ENCODE assay signal across 24 mouse cellular contexts in genomic region chr5:150370291-150370690, GRCm38 (mm10).
A peak's percentile ranks its signal among the peaks of the same experiment; 100 is the strongest.
DNase-seq lines count a peak whose midpoint lies in the region; ATAC-seq lines count a peak whose summit lies in the region.
"Had no signal": no experiment of that assay in that cellular context is flagged by ENCODE, and none has a peak within 500 bp of the region (broad histone marks: within the 10 kb centered on the region; RNA-seq: fewer than 3 reads in every experiment).

No protein-coding gene starts in this region.

- intact Hi-C loops in heart, postnatal 25 days (cut with DNase I): no loop called here

- H3K27me3 ChIP-seq in heart, embryonic 10.5 days (ENCODE audit: insufficient read depth, poor library complexity, severe bottlenecking): no peaks in the 10 kb centered on the region
- H3K27me3 ChIP-seq in heart, embryonic 12.5 days (replicated peaks): no peaks in the 10 kb centered on the region
- no peaks in the 10 kb centered on the region for H3K27me3 ChIP-seq in heart, embryonic 14.5 days (ENCODE audit: control insufficient read depth, insufficient read depth, low read length)
- H3K27me3 ChIP-seq in heart, embryonic 16.5 days (ENCODE audit: control insufficient read depth, insufficient read depth, low read length): no peaks in the 10 kb centered on the region
- H3K27me3 ChIP-seq: embryonic facial prominence, embryonic 13.5 days; embryonic facial prominence, embryonic 15.5 days; forebrain, embryonic 12.5 days had no signal

- no peaks in the 10 kb centered on the region for H3K9me3 ChIP-seq in heart, embryonic 10.5 days
- H3K9me3 ChIP-seq in heart, embryonic 12.5 days (replicated peaks): peaks cover 9% of the 10 kb centered on the region
- H3K9me3 ChIP-seq in heart, embryonic 14.5 days (ENCODE audit: control insufficient read depth, low read length): peaks cover 7% of the 10 kb centered on the region
- H3K9me3 ChIP-seq in heart, embryonic 16.5 days (replicated peaks; ENCODE audit: control insufficient read depth, low read length): peaks cover 8% of the 10 kb centered on the region
- H3K9me3 ChIP-seq: embryonic facial prominence, embryonic 15.5 days had no signal

- peaks cover 39% of the 10 kb centered on the region for H3K4me1 ChIP-seq in heart, embryonic 10.5 days
- peaks cover 30% of the 10 kb centered on the region for H3K4me1 ChIP-seq in heart, embryonic 12.5 days (replicated peaks)
- H3K4me1 ChIP-seq in heart, embryonic 14.5 days (ENCODE audit: control insufficient read depth in 2 of 2, insufficient read depth in 2 of 2, low read length in 2 of 2): peaks cover 7 to 25% of the 10 kb centered on the region in 2 experiments; a peak in 3 of 4 replicates
- no peaks in the 10 kb centered on the region for H3K4me1 ChIP-seq in heart, embryonic 16.5 days (ENCODE audit: control insufficient read depth, insufficient read depth, low read length)
- H3K4me1 ChIP-seq: embryonic facial prominence, embryonic 13.5 days; embryonic facial prominence, embryonic 15.5 days; forebrain, embryonic 12.5 days had no signal

- H3K27ac ChIP-seq in heart, embryonic 10.5 days: peak overlapping the region; percentile 72
- H3K27ac ChIP-seq in heart, embryonic 12.5 days (ENCODE audit: poor library complexity, severe bottlenecking): peak overlapping the region; percentile 45
- peak overlapping the region; percentile 28 to 35; a peak in 2 of 4 replicates for H3K27ac ChIP-seq in heart, embryonic 14.5 days (replicated peaks in 1 of 2; ENCODE audit: control insufficient read depth in 1 of 2, insufficient read depth in 1 of 2, low read depth in 2 of 2, low read length in 2 of 2)
- 0 out of 2 replicates have a peak overlapping the region, but pooled peaks have one; percentile 4 for H3K27ac ChIP-seq in heart, embryonic 16.5 days (ENCODE audit: low read length)
- H3K27ac ChIP-seq: embryonic facial prominence, embryonic 13.5 days; embryonic facial prominence, embryonic 15.5 days; forebrain, embryonic 10.5 days; forebrain, embryonic 12.5 days had no signal

- no peak overlapping the region for H3K9ac ChIP-seq in heart, embryonic 12.5 days
- no peak overlapping the region for H3K9ac ChIP-seq in heart, embryonic 14.5 days (ENCODE audit: low read length)
- H3K9ac ChIP-seq in heart, embryonic 16.5 days (ENCODE audit: low read length): no peak overlapping the region
- H3K9ac ChIP-seq: embryonic facial prominence, embryonic 13.5 days; embryonic facial prominence, embryonic 15.5 days; forebrain, embryonic 12.5 days had no signal

- no peak for DNase-seq in heart, embryonic 10.5 days (ENCODE audit: low spot score)
- DNase-seq in heart, postnatal 25 days (ENCODE audit: low spot score): no peak
- no peak for DNase-seq in heart, adult 9 months (ENCODE audit: low spot score in 2 of 2)
- no peak for DNase-seq in heart, adult 8-10 months (ENCODE audit: low spot score)
- DNase-seq in heart, postnatal 4 days: no peak
- DNase-seq: adrenal gland, adult 2 months; adrenal gland, postnatal 10 days; adrenal gland, postnatal 25 days; cerebellum, adult 11 months; cerebellum, adult 18-20 months; cerebellum, adult 8-10 months; cerebellum, adult 9-11 months; cerebellum, postnatal 14 days; cerebellum, postnatal 36 days; embryo, embryonic 11 days had no signal

- H3K4me2 ChIP-seq in heart, embryonic 12.5 days: no peak overlapping the region; the same call in 1 of the 2 replicates
- H3K4me2 ChIP-seq in heart, embryonic 14.5 days (ENCODE audit: low read length): no peak overlapping the region
- no peak overlapping the region for H3K4me2 ChIP-seq in heart, embryonic 16.5 days (ENCODE audit: low read depth, low read length)
- H3K4me2 ChIP-seq: embryonic facial prominence, embryonic 13.5 days; embryonic facial prominence, embryonic 15.5 days; forebrain, embryonic 12.5 days had no signal

- H3K4me3 ChIP-seq in heart, embryonic 10.5 days: no peak overlapping the region
- H3K4me3 ChIP-seq in heart, embryonic 12.5 days: no peak overlapping the region
- H3K4me3 ChIP-seq in heart, embryonic 14.5 days (ENCODE audit: control insufficient read depth in 1 of 2, insufficient read depth in 1 of 2, low read depth in 1 of 2, low read length in 2 of 2): no peak overlapping the region
- no peak overlapping the region for H3K4me3 ChIP-seq in heart, embryonic 16.5 days (ENCODE audit: low read length)
- H3K4me3 ChIP-seq: embryonic facial prominence, embryonic 13.5 days; embryonic facial prominence, embryonic 15.5 days; erythroblast, embryonic 14.5 days; forebrain, embryonic 10.5 days; forebrain, embryonic 12.5 days had no signal

- H3K36me3 ChIP-seq in heart, embryonic 10.5 days: peaks cover 38% of the 10 kb centered on the region
- H3K36me3 ChIP-seq in heart, embryonic 12.5 days: peaks cover 63% of the 10 kb centered on the region
- peaks cover 74% of the 10 kb centered on the region for H3K36me3 ChIP-seq in heart, embryonic 14.5 days (ENCODE audit: control insufficient read depth, insufficient read depth, low read length)
- peaks cover 40% of the 10 kb centered on the region for H3K36me3 ChIP-seq in heart, embryonic 16.5 days (ENCODE audit: control insufficient read depth, insufficient read depth)
- H3K36me3 ChIP-seq: embryonic facial prominence, embryonic 13.5 days; embryonic facial prominence, embryonic 15.5 days; forebrain, embryonic 10.5 days; forebrain, embryonic 12.5 days had no signal

- ATAC-seq in heart, embryonic 12.5 days (ENCODE audit: insufficient number of reproducible peaks, low FRiP score): peak; percentile 72; the same call in 1 of the 2 replicates
- ATAC-seq in heart, embryonic 14.5 days (ENCODE audit: insufficient number of reproducible peaks, insufficient read depth, low FRiP score, low read depth): 0 out of 2 replicates have a peak, but pooled peaks have one; percentile 43
- no peak for ATAC-seq in heart, embryonic 16.5 days (replicated peaks; ENCODE audit: extremely low read depth, insufficient read depth, low FRiP score)
- ATAC-seq: forebrain, embryonic 14.5 days had no signal

- WGBS in heart, embryonic 10.5 days: 39% methylated on average over 6 of the region's 6 CpGs
- 26% methylated on average over 6 of the region's 6 CpGs for WGBS in heart, embryonic 12.5 days
- WGBS in heart, embryonic 14.5 days: 28% methylated on average over 6 of the region's 6 CpGs
- WGBS in heart, embryonic 16.5 days: 42% methylated on average over 6 of the region's 6 CpGs

Comparison
In these comparisons a context has a peak if more than half of its experiments do, and no peak if none do; other contexts are left out.
1. H3K27ac ChIP-seq: peak in every context shown above with its lines; median percentile 72 in heart, embryonic 10.5 days; 45 in heart, embryonic 12.5 days; 32 in heart, embryonic 14.5 days; 4 in heart, embryonic 16.5 days.